Mouse (Mus musculus) myocyte (in vitro differentiated cells): Measurements from ENCODE around the gene Coa6.
"Not testable (repeated sequence)": the region's sequence is repeated elsewhere in the genome, so short reads cannot be mapped to it uniquely, and the experiment has no call there.

Experiments used
- CEBPB ChIP-seq: IDR thresholded peaks from 2 replicates; pipeline ENCODE4 v1.6.1; 2011; ENCODE audit warnings: mild to moderate bottlenecking, moderate library complexity; ENCODE audit not compliant: poor library complexity, insufficient read depth, severe bottlenecking
- MAX ChIP-seq: IDR thresholded peaks from one replicate; pipeline ENCODE4 v1.6.1; 2011; ENCODE audit warnings: low read depth, mild to moderate bottlenecking, control low read depth
- MYOD1 ChIP-seq, 3 experiments: IDR thresholded peaks; one replicate each; pipeline ENCODE4 v1.6.1; 2011; ENCODE audit warnings: control low read depth in 2 of 3, low read depth in 2 of 3, mild to moderate bottlenecking in 2 of 3, moderate library complexity in 1 of 3; ENCODE audit not compliant: insufficient read length in 2 of 3, control insufficient read depth in 1 of 3
- POLR2A ChIP-seq: IDR thresholded peaks from one replicate; pipeline ENCODE4 v1.6.1; 2011; ENCODE audit warnings: low read depth, mild to moderate bottlenecking, control low read depth, moderate library complexity; ENCODE audit not compliant: insufficient read length
- POLR2AphosphoS2 ChIP-seq: IDR thresholded peaks from one replicate; pipeline ENCODE4 v1.6.1; 2011; ENCODE audit warnings: low read depth, control low read depth; ENCODE audit not compliant: insufficient read length
- TCF12 ChIP-seq: IDR thresholded peaks from one replicate; pipeline ENCODE4 v1.6.1; 2011; ENCODE audit warnings: mild to moderate bottlenecking, control low read depth; ENCODE audit not compliant: poor library complexity, insufficient read depth, severe bottlenecking
- TCF3 ChIP-seq: IDR thresholded peaks from one replicate; pipeline ENCODE4 v1.6.1; 2011; ENCODE audit warnings: low read depth, control low read depth; ENCODE audit not compliant: insufficient read length
- USF1 ChIP-seq: IDR thresholded peaks from one replicate; pipeline ENCODE4 v1.6.1; 2011; ENCODE audit warnings: low read depth, mild to moderate bottlenecking, control low read depth, moderate library complexity

GRCm38 (mm10) chr8:126404550-126404949, 17.8 kb upstream of the Coa6 start:
- TF ChIP-seq MAX; POLR2A; CEBPB; USF1; MYOD1 (IDR thresholded peaks at IDR 0.05; ENCODE audit: control insufficient read depth in 1 of 3, insufficient read length in 2 of 3, low read depth in 2 of 3); TCF3; TCF12; POLR2AphosphoS2: not testable (repeated sequence)
